Mouse (Mus musculus) ES-Bruce4 (cell line): ENCODE measurements at regions not wholly inside any gene's neighbourhood (a gene's known extent, or its start where the extent isn't known, plus 50 kb on each side); places are given as distances from the start of the nearest gene placed in this dataset.

Experiments used
- CTCF ChIP-seq: IDR thresholded peaks from one replicate; pipeline ENCODE4 v1.8.1; 2011; ENCODE audit warnings: low read depth, low read length
- POLR2A ChIP-seq: IDR thresholded peaks from one replicate; pipeline ENCODE4 v1.8.1; 2011; ENCODE audit warnings: low read length; ENCODE audit not compliant: insufficient read depth

- TF ChIP-seq CTCF (no peak), POLR2A (no peak)
Measured at GRCm38 (mm10) chr8:12103296-12103695, 175.3 kb upstream of the A230072I06Rik start.
